Mouse (Mus musculus): ENCODE results near the gene Mfap1a. TPM values are rescaled to one million over a fixed set of nuclear protein-coding genes. Genes with fewer than 3 reads are reported as not detected.

Mfap1a gene
- polyA plus RNA-seq, 1 experiment from 2014 or later: 10.1 TPM

GRCm38 (mm10) chr2:121450093-121450492, 56.4 kb downstream of the Mfap1a start:
- TF ChIP-seq CTCF (IDR thresholded peaks at IDR 0.05; ENCODE audit: low read depth): 0 out of 2 replicates have a peak, but pooled peaks have one; percentile 15
- Histone ChIP-seq H3K4me1 (replicated peaks; ENCODE audit: control insufficient read depth, insufficient read depth, low read length) (no peaks in the 10 kb centered on the region), H3K9ac (ENCODE audit: low read depth, low read length) (peak overlapping the region; percentile 100), H3K27ac (ENCODE audit: low read depth, low read length) (peak overlapping the region; percentile 99), H3K4me3 (ENCODE audit: low read depth, low read length) (peak overlapping the region; percentile 100), H3K9me3 (ENCODE audit: control insufficient read depth) (no peaks in the 10 kb centered on the region), H3K4me2 (replicated peaks; ENCODE audit: low read depth) (peak overlapping the region; percentile 79), H3K27me3 (replicated peaks; ENCODE audit: control insufficient read depth, insufficient read depth, low read length) (no peaks in the 10 kb centered on the region), H3K36me3 (ENCODE audit: control insufficient read depth, insufficient read depth) (peaks cover 23% of the 10 kb centered on the region)
- ATAC-seq: peak; percentile 1
- WGBS: 0% methylated on average over 7 of the region's 7 CpGs

GRCm38 (mm10) chr2:121449545-121450011, 56.9 kb downstream of the Mfap1a start:
- peak overlapping the region; percentile 99 for H3K27ac ChIP-seq (ENCODE audit: low read depth, low read length)
- peaks cover 23% of the 10 kb centered on the region for H3K36me3 ChIP-seq (ENCODE audit: control insufficient read depth, insufficient read depth)
- peak overlapping the region; percentile 79 for H3K4me2 ChIP-seq (replicated peaks; ENCODE audit: low read depth)
- TF ChIP-seq CTCF (IDR thresholded peaks at IDR 0.05; ENCODE audit: low read depth): no peak
- under 1% methylated on average over 54 of the region's 54 CpGs for WGBS
- no peaks in the 10 kb centered on the region for H3K4me1 ChIP-seq (replicated peaks; ENCODE audit: control insufficient read depth, insufficient read depth, low read length)
- H3K27me3 ChIP-seq (replicated peaks; ENCODE audit: control insufficient read depth, insufficient read depth, low read length): no peaks in the 10 kb centered on the region
- peak; percentile 7 for ATAC-seq
- H3K9me3 ChIP-seq (ENCODE audit: control insufficient read depth): no peaks in the 10 kb centered on the region
- peak overlapping the region; percentile 100 for H3K9ac ChIP-seq (ENCODE audit: low read depth, low read length)
- peak overlapping the region; percentile 100 for H3K4me3 ChIP-seq (ENCODE audit: low read depth, low read length)

DNA sequence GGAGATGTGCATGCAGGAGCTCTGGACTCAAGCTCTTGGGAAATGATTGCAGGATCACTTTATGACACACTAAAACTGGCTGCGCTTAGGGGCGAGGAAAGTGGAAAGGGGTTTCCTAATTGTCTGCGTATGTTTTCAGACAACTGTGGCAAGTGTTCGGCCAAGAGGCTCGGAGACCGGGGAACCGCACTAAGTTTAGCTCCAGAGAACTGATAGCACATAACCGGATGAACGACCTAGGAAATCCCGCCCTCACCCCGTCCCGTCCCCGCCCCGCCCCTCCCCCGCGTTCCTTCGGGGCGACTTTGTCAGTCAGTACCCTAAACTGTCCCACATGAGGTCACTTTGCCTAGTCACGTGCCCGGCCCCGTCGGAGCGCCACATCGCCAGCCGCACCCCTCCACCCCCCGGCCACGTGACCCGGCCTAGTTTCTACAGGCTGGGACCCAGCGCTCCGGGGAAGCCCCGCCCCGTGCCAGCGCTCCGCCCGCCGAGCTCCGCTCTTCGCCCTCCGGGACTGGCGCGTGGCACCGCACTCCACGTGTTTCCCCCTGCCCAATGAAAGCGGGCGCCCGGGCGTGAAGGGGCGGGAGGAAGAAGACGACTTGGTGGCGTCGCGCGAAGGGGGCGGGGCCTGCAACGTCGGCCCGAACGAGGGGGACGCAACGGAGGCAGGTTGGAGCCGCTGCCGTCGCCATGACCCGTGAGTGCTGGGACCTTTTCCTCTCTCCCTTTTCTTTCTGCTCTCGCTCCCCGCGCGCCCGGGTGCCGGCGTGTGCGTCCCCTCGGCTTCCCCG, 57.5 kb downstream of the Mfap1a start, which contains the start of gene Serf2:
Gene Serf2 (plus strand): TSS at position 457 of the 797 bp plus-strand sequence.
- Histone ChIP-seq H3K4me2 (replicated peaks; ENCODE audit: low read depth) (peak within 1 kb of the TSS; percentile 79), H3K36me3 (ENCODE audit: control insufficient read depth, insufficient read depth) (peaks cover 22% of the 10 kb centered on the region), H3K4me3 (ENCODE audit: low read depth, low read length) (peak within 1 kb of the TSS; percentile 100), H3K9me3 (ENCODE audit: control insufficient read depth) (no peaks in the 10 kb centered on the region), H3K9ac (ENCODE audit: low read depth, low read length) (peak within 1 kb of the TSS; percentile 100), H3K27ac (ENCODE audit: low read depth, low read length) (peak within 1 kb of the TSS; percentile 99), H3K27me3 (replicated peaks; ENCODE audit: control insufficient read depth, insufficient read depth, low read length) (no peaks in the 10 kb centered on the region), H3K4me1 (replicated peaks; ENCODE audit: control insufficient read depth, insufficient read depth, low read length) (no peaks in the 10 kb centered on the region)
- no peak for TF ChIP-seq CTCF (IDR thresholded peaks at IDR 0.05; ENCODE audit: low read depth)
- ATAC-seq: peak; percentile 98
- whole genome bisulfite sequencing: under 1% methylated on average over 65 of the region's 74 CpGs

- H3K4me1 ChIP-seq (replicated peaks; ENCODE audit: control insufficient read depth, insufficient read depth, low read length): no peaks in the 10 kb centered on the region
- H3K9me3 ChIP-seq (ENCODE audit: control insufficient read depth): no peaks in the 10 kb centered on the region
- H3K4me3 ChIP-seq (ENCODE audit: low read depth, low read length): peak overlapping the region; percentile 100
- peak; percentile 63 for TF ChIP-seq CTCF (IDR thresholded peaks at IDR 0.05; ENCODE audit: low read depth)
- peak overlapping the region; percentile 79 for H3K4me2 ChIP-seq (replicated peaks; ENCODE audit: low read depth)
- no peaks in the 10 kb centered on the region for H3K27me3 ChIP-seq (replicated peaks; ENCODE audit: control insufficient read depth, insufficient read depth, low read length)
- ATAC-seq: no peak
- peak overlapping the region; percentile 57; the same call in 1 of the 2 replicates for H3K9ac ChIP-seq (ENCODE audit: low read depth, low read length)
- peak overlapping the region; percentile 91 for H3K27ac ChIP-seq (ENCODE audit: low read depth, low read length)
- WGBS: 13% methylated on average over 9 of the region's 9 CpGs
- H3K36me3 ChIP-seq (ENCODE audit: control insufficient read depth, insufficient read depth): peaks cover 14% of the 10 kb centered on the region
Observed at GRCm38 (mm10) chr2:121448136-121448535, 58.3 kb downstream of the Mfap1a start.

GRCm38 (mm10) chr2:121447006-121447405, 59.5 kb downstream of the Mfap1a start:
- Histone ChIP-seq H3K27ac (ENCODE audit: low read depth, low read length) (no peak overlapping the region), H3K27me3 (replicated peaks; ENCODE audit: control insufficient read depth, insufficient read depth, low read length) (no peaks in the 10 kb centered on the region), H3K4me3 (ENCODE audit: low read depth, low read length) (no peak overlapping the region), H3K9ac (ENCODE audit: low read depth, low read length) (no peak overlapping the region), H3K9me3 (ENCODE audit: control insufficient read depth) (no peaks in the 10 kb centered on the region), H3K4me2 (replicated peaks; ENCODE audit: low read depth) (no peak overlapping the region), H3K36me3 (ENCODE audit: control insufficient read depth, insufficient read depth) (peaks cover 5% of the 10 kb centered on the region), H3K4me1 (replicated peaks; ENCODE audit: control insufficient read depth, insufficient read depth, low read length) (no peaks in the 10 kb centered on the region)
- ATAC-seq: no peak
- WGBS: 79% methylated on average over 3 of the region's 3 CpGs
- no peak for TF ChIP-seq CTCF (IDR thresholded peaks at IDR 0.05; ENCODE audit: low read depth)

DNA sequence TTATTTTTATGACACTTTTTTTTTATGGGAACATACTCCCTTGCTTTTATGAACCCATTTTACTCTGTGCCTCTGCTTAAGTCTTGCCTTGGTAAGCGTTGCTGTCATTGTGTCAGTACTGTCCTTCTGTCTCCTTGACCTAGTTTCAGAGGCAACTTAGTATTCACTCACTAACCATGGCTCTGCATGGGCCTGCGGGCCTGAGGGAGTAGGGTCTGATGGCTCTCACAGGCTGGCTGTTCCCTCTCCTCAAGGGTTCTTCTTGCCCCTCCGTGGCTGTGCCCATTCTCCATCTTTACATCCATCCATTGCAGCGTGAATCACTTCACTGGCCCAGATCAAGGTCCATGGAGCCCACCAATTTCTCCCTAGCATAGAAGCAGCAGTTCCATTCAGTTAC, 60.0 kb downstream of the Mfap1a start:
- Histone ChIP-seq H3K36me3 (ENCODE audit: control insufficient read depth, insufficient read depth) (peaks cover 3% of the 10 kb centered on the region; the same call in 1 of the 2 replicates), H3K4me3 (ENCODE audit: low read depth, low read length) (no peak overlapping the region), H3K9me3 (ENCODE audit: control insufficient read depth) (no peaks in the 10 kb centered on the region), H3K27ac (ENCODE audit: low read depth, low read length) (no peak overlapping the region), H3K4me1 (replicated peaks; ENCODE audit: control insufficient read depth, insufficient read depth, low read length) (no peaks in the 10 kb centered on the region), H3K4me2 (replicated peaks; ENCODE audit: low read depth) (no peak overlapping the region), H3K27me3 (replicated peaks; ENCODE audit: control insufficient read depth, insufficient read depth, low read length) (no peaks in the 10 kb centered on the region), H3K9ac (ENCODE audit: low read depth, low read length) (no peak overlapping the region)
- 85% methylated on average over 4 of the region's 4 CpGs for WGBS
- ATAC-seq: no peak
- TF ChIP-seq CTCF (IDR thresholded peaks at IDR 0.05; ENCODE audit: low read depth): no peak
